In the genomic region with DNA sequence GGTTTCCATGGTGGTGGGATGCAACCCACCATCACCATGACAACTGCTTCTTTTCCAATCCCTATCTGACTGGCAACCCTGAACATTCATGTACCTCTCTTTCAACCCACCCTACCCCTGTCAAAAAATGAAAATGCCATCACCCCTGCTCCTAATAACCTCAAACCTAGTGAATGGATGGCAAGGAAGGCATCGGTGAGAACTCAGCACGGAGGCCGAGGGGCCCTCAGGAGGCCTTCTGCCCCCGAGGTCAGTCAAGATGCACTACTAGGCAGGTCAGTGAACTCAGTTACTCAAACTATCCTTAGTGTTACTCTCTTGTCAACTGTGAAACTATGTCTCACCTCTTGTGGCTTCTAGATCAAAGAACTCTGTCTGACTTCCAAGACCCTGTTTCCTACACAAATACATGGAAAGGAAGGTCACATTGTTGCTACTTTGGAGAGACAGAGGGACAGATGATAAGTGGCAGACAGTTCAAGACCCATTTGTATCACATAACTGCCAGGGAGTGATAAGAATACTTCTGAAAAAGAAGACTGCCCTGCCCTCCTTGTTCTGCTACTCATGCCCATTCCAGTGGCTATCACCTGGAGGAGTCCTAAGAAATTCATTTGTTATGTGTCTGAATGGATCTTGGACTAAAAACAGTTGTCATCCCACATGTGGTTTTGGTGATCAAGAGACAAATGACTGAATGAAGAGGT, we compare ENCODE assay signal across 15 mouse cellular contexts.
"Had no signal": no experiment of that assay in that cellular context is flagged by ENCODE, and none has a peak within 500 bp of the region (broad histone marks: within the 10 kb centered on the region; RNA-seq: fewer than 3 reads in every experiment).

No protein-coding gene starts in this region.

- H3K4me3 ChIP-seq: left cerebral cortex, adult 2 months; limb, embryonic 10.5 days; midbrain, embryonic 13.5 days; myocyte; neural tube, embryonic 15.5 days had no signal

- H3K27me3 ChIP-seq: midbrain, embryonic 13.5 days; neural tube, embryonic 15.5 days had no signal

- H3K4me2 ChIP-seq: lung, embryonic 14.5 days; midbrain, embryonic 13.5 days; neural tube, embryonic 15.5 days had no signal

- H3K27ac ChIP-seq: kidney, postnatal 0 days; left cerebral cortex, adult 2 months; limb, embryonic 10.5 days; macrophage; midbrain, embryonic 13.5 days; neural tube, embryonic 15.5 days had no signal

- H3K9me3 ChIP-seq: limb, embryonic 10.5 days; midbrain, embryonic 13.5 days; neural tube, embryonic 15.5 days had no signal

- DNase-seq: kidney, adult 11 months; kidney, adult 9 months; kidney, postnatal 36 days; lung, embryonic 14.5 days; lung, postnatal 14 days; right cerebral cortex, adult 18-20 months; right cerebral cortex, postnatal 25 days; thymus, postnatal 36 days had no signal

- H3K36me3 ChIP-seq: limb, embryonic 10.5 days; midbrain, embryonic 13.5 days had no signal

- ATAC-seq: midbrain, embryonic 13.5 days had no signal

- H3K9ac ChIP-seq: lung, embryonic 14.5 days; midbrain, embryonic 13.5 days; neural tube, embryonic 15.5 days had no signal
